Mouse (Mus musculus) stomach, embryonic 15.5 days (tissue): Measurements from ENCODE around the gene Pcsk7. TPM values are rescaled to one million over a fixed set of nuclear protein-coding genes. Genes with fewer than 3 reads are reported as not detected.

Experiments used
- ATAC-seq: fragments of 200-750 bp; cut with Nextera tagmentation; 2 replicates; pipeline ENCODE4 v1.8.0; 2017; ENCODE audit warnings: low read depth, moderate number of reproducible peaks, moderate TSS enrichment; ENCODE audit not compliant: insufficient read depth, low FRiP score
- H3K27ac ChIP-seq: fragments of 300-500 bp; sonication (generic); 2 replicates; pipeline ENCODE4 v1.5.1; 2015; ENCODE audit warnings: mild to moderate bottlenecking, inconsistent platforms
- H3K27me3 ChIP-seq: fragments of 300-500 bp; sonication (generic); replicated peaks from 2 replicates; pipeline ENCODE4 v1.6.1; 2015; ENCODE audit warnings: inconsistent platforms
- H3K36me3 ChIP-seq: fragments of 300-500 bp; sonication (generic); 2 replicates; pipeline ENCODE4 v1.6.1; 2015; ENCODE audit warnings: inconsistent platforms
- H3K4me1 ChIP-seq: fragments of 300-500 bp; sonication (generic); 2 replicates; pipeline ENCODE4 v1.6.1; 2015; ENCODE audit warnings: inconsistent platforms
- H3K4me2 ChIP-seq: fragments of 300-500 bp; sonication (generic); 2 replicates; pipeline ENCODE4 v1.6.1; 2015; ENCODE audit warnings: mild to moderate bottlenecking, inconsistent platforms
- H3K4me3 ChIP-seq: fragments of 300-500 bp; sonication (generic); replicated peaks from 2 replicates; pipeline ENCODE4 v1.5.1; 2015; ENCODE audit warnings: inconsistent platforms
- H3K9ac ChIP-seq: fragments of 300-500 bp; sonication (generic); 2 replicates; pipeline ENCODE4 v1.6.1; 2015; ENCODE audit warnings: inconsistent platforms
- H3K9me3 ChIP-seq: fragments of 300-500 bp; sonication (generic); 2 replicates; pipeline ENCODE4 v1.6.1; 2016; ENCODE audit warnings: inconsistent platforms
- WGBS: fragments of 180-500 bp; shearing (Covaris S2); methylation state at CpG from one replicate; pipeline ENCODE4 v1.1.7; 2015; 5-methylcytosine and 5-hydroxymethylcytosine counted together
- polyA plus RNA-seq: library from polyadenylated mRNA; unstranded; fragments of >200 nt; fragmentation: Nextera tagmentation; extraction: Ambion mirVana; gene quantifications from 2 replicates; pipeline ENCODE4 v1.2.1, GENCODE M21; 2015

Gene Pcsk7
- 19.2 and 21.0 TPM in 2 replicates for polyA plus RNA-seq

- H3K36me3 ChIP-seq: peaks cover 21% of the 10 kb centered on the region
- peak within 1 kb of the TSS; percentile 92 for H3K4me3 ChIP-seq
Observed at GRCm38 (mm10) chr9:45906355-45907077, at the start of gene Pcsk7, which contains the start of gene Rnf214. Gene Pcsk7, plus strand, starts transcription at chr9:45906497. Gene Rnf214, minus strand, starts transcription at chr9:45906911.

GRCm38 (mm10) chr9:45859364-45859763 is 46.9 kb upstream of the Pcsk7 start:
- ATAC-seq: no peak
- Histone ChIP-seq H3K9me3 (no peaks in the 10 kb centered on the region), H3K27me3 (no peaks in the 10 kb centered on the region), H3K4me3 (no peak overlapping the region), H3K4me2 (no peak overlapping the region), H3K9ac (no peak overlapping the region), H3K36me3 (peaks cover 57% of the 10 kb centered on the region), H3K4me1 (no peaks in the 10 kb centered on the region), H3K27ac (no peak overlapping the region)
- 94% methylated on average over 10 of the region's 10 CpGs for WGBS

More at GRCm38 (mm10) chr9:45906355-45907077, at the start of gene Pcsk7, which contains the start of gene Rnf214:
- Histone ChIP-seq H3K4me2 (peak within 1 kb of the TSS; percentile 77), H3K27me3 (no peaks in the 10 kb centered on the region), H3K9me3 (no peaks in the 10 kb centered on the region), H3K4me1 (peaks cover 7% of the 10 kb centered on the region), H3K9ac (peak within 1 kb of the TSS; percentile 96), H3K27ac (peak within 1 kb of the TSS; percentile 98)
- ATAC-seq: peak; percentile 92
- WGBS: under 1% methylated on average over 76 of the region's 80 CpGs

- Histone ChIP-seq H3K27ac (no peak overlapping the region), H3K4me1 (no peaks in the 10 kb centered on the region), H3K4me2 (no peak overlapping the region), H3K4me3 (no peak overlapping the region), H3K9ac (no peak overlapping the region), H3K27me3 (no peaks in the 10 kb centered on the region), H3K9me3 (no peaks in the 10 kb centered on the region), H3K36me3 (peaks cover 58% of the 10 kb centered on the region)
- WGBS: 85% methylated on average over 7 of the region's 7 CpGs
- no peak for ATAC-seq
Observed at GRCm38 (mm10) chr9:45861813-45862212, 44.5 kb upstream of the Pcsk7 start.

GRCm38 (mm10) chr9:45869181-45869580 is 37.1 kb upstream of the Pcsk7 start:
- H3K9me3 ChIP-seq: no peaks in the 10 kb centered on the region
- no peaks in the 10 kb centered on the region for H3K4me1 ChIP-seq
- H3K4me3 ChIP-seq: no peak overlapping the region
- WGBS: 90% methylated on average over 3 of the region's 3 CpGs
- peaks cover 38% of the 10 kb centered on the region for H3K36me3 ChIP-seq
- no peak overlapping the region for H3K4me2 ChIP-seq
- H3K9ac ChIP-seq: no peak overlapping the region
- no peaks in the 10 kb centered on the region for H3K27me3 ChIP-seq
- H3K27ac ChIP-seq: no peak overlapping the region
- no peak for ATAC-seq

- Histone ChIP-seq H3K4me1 (no peaks in the 10 kb centered on the region), H3K27ac (no peak overlapping the region), H3K36me3 (peaks cover 36% of the 10 kb centered on the region), H3K4me2 (no peak overlapping the region), H3K9ac (no peak overlapping the region), H3K4me3 (no peak overlapping the region), H3K9me3 (no peaks in the 10 kb centered on the region), H3K27me3 (no peaks in the 10 kb centered on the region)
- WGBS: 80% methylated on average over 3 of the region's 3 CpGs
- no peak for ATAC-seq
Observed at GRCm38 (mm10) chr9:45870265-45870664, 36.0 kb upstream of the Pcsk7 start.

GRCm38 (mm10) chr9:45877928-45878327 is 28.4 kb upstream of the Pcsk7 start:
- H3K4me2 ChIP-seq: no peak overlapping the region
- H3K27me3 ChIP-seq: no peaks in the 10 kb centered on the region
- no peaks in the 10 kb centered on the region for H3K9me3 ChIP-seq
- 55% methylated on average over 2 of the region's 2 CpGs for WGBS
- H3K4me3 ChIP-seq: no peak overlapping the region
- no peaks in the 10 kb centered on the region for H3K4me1 ChIP-seq
- 0 out of 2 replicates have a peak, but pooled peaks cover 2% of the 10 kb centered on the region for H3K36me3 ChIP-seq
- ATAC-seq: no peak
- no peak overlapping the region for H3K9ac ChIP-seq
- no peak overlapping the region for H3K27ac ChIP-seq

- Histone ChIP-seq H3K4me3 (no peak overlapping the region), H3K27me3 (no peaks in the 10 kb centered on the region), H3K36me3 (peaks cover 36% of the 10 kb centered on the region), H3K9ac (no peak overlapping the region), H3K27ac (no peak overlapping the region), H3K9me3 (no peaks in the 10 kb centered on the region), H3K4me1 (no peaks in the 10 kb centered on the region), H3K4me2 (no peak overlapping the region)
- ATAC-seq: no peak
Observed at GRCm38 (mm10) chr9:45893681-45894080, 12.6 kb upstream of the Pcsk7 start.

GRCm38 (mm10) chr9:45905196-45905595 is 1.1 kb upstream of the Pcsk7 start:
- Histone ChIP-seq H3K27ac (0 out of 2 replicates have a peak overlapping the region, but pooled peaks have one; percentile 98), H3K4me1 (peaks cover 7% of the 10 kb centered on the region), H3K4me2 (peak overlapping the region; percentile 77), H3K4me3 (peak overlapping the region; percentile 92), H3K9ac (peak overlapping the region; percentile 70; the same call in 1 of the 2 replicates), H3K9me3 (no peaks in the 10 kb centered on the region), H3K36me3 (peaks cover 9% of the 10 kb centered on the region), H3K27me3 (no peaks in the 10 kb centered on the region)
- ATAC-seq: no peak
- 48% methylated on average over 4 of the region's 4 CpGs for whole genome bisulfite sequencing

GRCm38 (mm10) chr9:45905811-45906237 is 473 bp upstream of the Pcsk7 start:
- ATAC-seq: peak; percentile 32; the same call in 1 of the 2 replicates
- Histone ChIP-seq H3K36me3 (peaks cover 15% of the 10 kb centered on the region), H3K9me3 (no peaks in the 10 kb centered on the region), H3K9ac (peak overlapping the region; percentile 70), H3K4me3 (peak overlapping the region; percentile 92), H3K4me2 (peak overlapping the region; percentile 77), H3K4me1 (peaks cover 7% of the 10 kb centered on the region), H3K27me3 (no peaks in the 10 kb centered on the region), H3K27ac (peak overlapping the region; percentile 98)
- under 1% methylated on average over 13 of the region's 27 CpGs for WGBS

- H3K4me3 ChIP-seq: peak overlapping the region; percentile 92
- peak; percentile 9; the same call in 1 of the 2 replicates for ATAC-seq
- peak overlapping the region; percentile 96 for H3K9ac ChIP-seq
- H3K36me3 ChIP-seq: peaks cover 22% of the 10 kb centered on the region
- WGBS: 0% methylated on average over 19 of the region's 19 CpGs
- H3K9me3 ChIP-seq: no peaks in the 10 kb centered on the region
- H3K27me3 ChIP-seq: no peaks in the 10 kb centered on the region
- peaks cover 7% of the 10 kb centered on the region for H3K4me1 ChIP-seq
- peak overlapping the region; percentile 98 for H3K27ac ChIP-seq
- peak overlapping the region; percentile 77 for H3K4me2 ChIP-seq
Observed at GRCm38 (mm10) chr9:45907078-45907428, 756 bp downstream of the Pcsk7 start.

GRCm38 (mm10) chr9:45910995-45911394 is 4.7 kb downstream of the Pcsk7 start:
- WGBS: 80% methylated on average over 3 of the region's 3 CpGs

GRCm38 (mm10) chr9:45911673-45912072 is 5.4 kb downstream of the Pcsk7 start:
- Histone ChIP-seq H3K4me1 (peaks cover 7% of the 10 kb centered on the region), H3K27me3 (no peaks in the 10 kb centered on the region), H3K27ac (no peak overlapping the region), H3K4me3 (no peak overlapping the region), H3K9ac (no peak overlapping the region), H3K36me3 (peaks cover 46% of the 10 kb centered on the region), H3K4me2 (no peak overlapping the region), H3K9me3 (no peaks in the 10 kb centered on the region)
- WGBS: 59% methylated on average over 1 of the region's 1 CpGs
- ATAC-seq: no peak

More at GRCm38 (mm10) chr9:45910995-45911394, 4.7 kb downstream of the Pcsk7 start:
- Histone ChIP-seq H3K9me3 (no peaks in the 10 kb centered on the region), H3K27me3 (no peaks in the 10 kb centered on the region), H3K27ac (no peak overlapping the region), H3K9ac (no peak overlapping the region), H3K4me1 (peaks cover 7% of the 10 kb centered on the region), H3K36me3 (peaks cover 46% of the 10 kb centered on the region), H3K4me3 (no peak overlapping the region), H3K4me2 (no peak overlapping the region)
- no peak for ATAC-seq
